Mouse (Mus musculus) ovary, adult 18-20 months (tissue): ENCODE results near the gene Lrrc1.

Experiments used
- DNase-seq: peaks from one replicate; pipeline ENCODE4 v3.0.0; 2022; ENCODE audit warnings: low spot score, mixed read lengths

Gene Lrrc1

GRCm38 (mm10) chr9:77502171-77502547 lies 42.5 kb downstream of the Lrrc1 start:
- DNase-seq, result no peak

DNA sequence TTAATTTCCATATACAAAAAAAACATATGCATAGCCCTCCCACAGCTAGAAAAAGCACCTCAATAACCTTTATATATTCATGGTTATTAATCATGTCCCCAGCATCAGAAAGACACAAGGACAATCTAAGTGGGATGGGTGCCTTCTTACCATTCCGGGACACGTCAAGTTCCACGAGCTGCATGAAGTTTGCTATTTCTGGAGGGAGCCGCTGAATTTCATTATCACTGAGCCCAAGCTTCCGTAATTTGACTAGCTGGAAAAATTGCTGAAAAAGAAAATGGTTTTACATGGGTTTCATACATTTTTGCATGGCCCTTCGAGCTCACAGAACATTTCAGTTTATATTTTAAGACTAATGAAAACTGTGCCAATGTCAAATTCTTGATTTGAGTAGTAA lies 45.6 kb downstream of the Lrrc1 start:
- DNase-seq, result no peak

DNA sequence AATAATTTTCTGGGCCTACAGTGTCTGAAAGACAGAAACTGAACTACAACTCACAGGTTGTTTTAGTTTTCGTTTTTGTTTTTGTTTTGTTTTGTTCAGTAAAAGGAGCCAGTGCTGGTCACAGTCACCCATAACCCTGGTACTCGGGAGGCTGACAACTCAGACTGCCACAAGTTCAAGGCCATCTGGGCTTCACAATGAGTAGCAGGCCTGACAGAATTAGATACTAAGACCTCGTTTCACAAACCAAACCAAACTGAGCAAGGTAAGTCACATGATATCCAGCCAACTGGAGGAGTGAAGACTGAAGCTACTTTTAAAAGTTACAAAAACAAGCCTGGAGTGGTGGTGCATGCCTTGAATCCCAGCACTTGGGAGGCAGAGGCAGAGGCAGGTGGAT lies 46.3 kb downstream of the Lrrc1 start:
- no peak for DNase-seq

GRCm38 (mm10) chr9:77497173-77497572 lies 47.5 kb downstream of the Lrrc1 start:
- DNase-seq, result no peak

DNA sequence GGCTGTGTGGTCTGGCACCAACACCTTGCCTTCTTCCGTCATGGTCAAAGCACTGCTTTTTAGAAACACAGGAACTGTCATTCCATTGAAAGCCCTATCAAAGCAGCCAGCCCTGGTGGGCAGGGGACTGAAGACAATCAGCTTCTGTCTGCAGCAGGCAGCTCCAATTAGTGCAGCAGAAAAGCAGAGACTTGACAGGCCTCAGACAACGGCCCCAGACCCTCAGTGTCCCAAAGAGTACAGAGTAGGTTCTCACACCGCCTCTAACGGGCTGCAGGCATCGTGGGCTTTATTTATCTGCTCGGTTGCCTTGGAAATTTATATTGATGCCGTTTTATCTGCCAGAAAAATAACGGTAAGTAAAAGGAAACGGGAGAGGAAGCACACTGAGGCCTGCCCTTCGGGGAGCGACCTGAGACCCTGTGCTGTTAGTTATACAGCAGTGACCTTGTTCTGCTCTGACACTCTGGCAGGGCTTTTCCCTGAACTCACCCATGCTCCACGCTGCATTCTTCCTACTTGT lies 48.1 kb downstream of the Lrrc1 start:
- DNase-seq, result no peak

GRCm38 (mm10) chr9:77494307-77494706 lies 50.4 kb downstream of the Lrrc1 start:
- no peak for DNase-seq

- DNase-seq, result no peak
Measured at GRCm38 (mm10) chr9:77488611-77489010, 56.1 kb downstream of the Lrrc1 start.

DNA sequence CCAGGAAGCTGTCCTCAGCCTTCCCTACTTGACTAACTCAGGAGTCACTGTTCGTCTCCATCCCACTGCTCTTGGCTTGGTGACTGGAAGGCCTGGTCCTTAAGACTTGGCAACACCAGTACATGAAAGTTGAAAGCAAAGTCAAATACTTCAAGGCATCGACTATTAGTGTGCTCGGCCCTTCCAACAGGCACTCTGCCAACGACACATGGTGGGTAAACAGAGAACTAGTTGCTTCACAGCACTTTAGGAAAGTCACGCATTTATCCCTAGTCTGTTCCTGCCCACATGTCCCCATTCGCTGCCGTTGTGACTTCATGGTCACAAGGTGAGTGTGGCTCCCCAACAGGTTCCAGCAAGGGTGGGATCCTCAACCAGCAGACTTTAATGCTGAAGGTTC lies 57.2 kb downstream of the Lrrc1 start:
- DNase-seq, result no peak

DNA sequence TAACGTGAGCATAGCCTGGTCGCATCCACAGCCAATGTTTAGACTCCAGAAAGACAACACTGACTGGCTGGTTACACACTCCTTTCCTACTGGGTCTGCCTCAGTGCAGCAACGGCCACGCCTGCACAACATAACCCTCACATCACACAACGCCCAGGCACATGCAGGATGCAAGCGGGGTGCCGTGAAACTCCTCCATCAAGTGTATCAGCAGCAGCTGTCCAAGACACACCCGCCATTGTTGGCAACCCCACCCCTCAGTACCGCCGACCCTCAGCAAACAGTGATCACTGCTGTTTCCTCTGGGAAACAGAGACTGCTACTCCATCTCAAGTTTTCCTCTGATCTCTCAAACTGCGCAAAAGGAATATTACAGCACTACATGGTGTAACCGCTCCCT lies 58.8 kb downstream of the Lrrc1 start:
- DNase-seq, result no peak

DNA sequence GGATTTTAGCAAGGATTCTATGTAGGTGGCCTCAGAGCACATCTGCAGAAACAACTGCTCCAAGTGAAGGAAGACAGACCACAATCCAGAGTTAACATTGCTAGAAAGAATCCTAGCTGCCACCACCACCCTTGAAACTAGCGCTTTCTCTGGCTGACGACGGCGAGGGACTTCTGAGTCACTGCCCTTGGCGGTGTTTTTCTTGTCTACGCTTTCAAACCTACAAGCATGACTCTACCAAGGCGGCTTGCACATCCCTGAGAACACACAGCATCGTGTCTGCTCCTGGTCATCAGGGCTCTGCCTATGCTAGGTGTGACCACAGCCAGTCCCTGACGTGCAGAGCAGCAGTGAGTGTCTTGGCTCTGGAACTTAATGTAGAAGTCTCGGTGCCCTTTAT lies 59.9 kb downstream of the Lrrc1 start:
- DNase-seq, result no peak

DNA sequence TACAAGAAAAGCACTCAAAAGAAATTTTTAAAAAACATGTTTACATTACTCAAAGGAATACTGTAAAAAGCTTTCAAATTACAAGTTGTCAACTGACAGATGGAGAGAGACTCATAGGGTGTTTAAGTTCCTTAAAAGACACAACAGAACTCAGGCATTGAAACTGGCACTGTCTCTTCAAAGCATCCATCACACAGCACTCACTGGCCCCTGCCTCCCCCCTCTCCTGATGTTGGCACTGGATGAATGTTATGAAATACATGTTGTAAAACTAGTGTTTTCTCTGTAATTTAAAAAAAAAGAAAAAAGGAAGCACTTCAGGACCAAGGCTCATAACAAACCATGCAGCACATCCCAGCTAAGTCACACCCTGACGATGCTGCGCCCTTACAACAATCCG lies 61.1 kb downstream of the Lrrc1 start:
- DNase-seq, result no peak

DNA sequence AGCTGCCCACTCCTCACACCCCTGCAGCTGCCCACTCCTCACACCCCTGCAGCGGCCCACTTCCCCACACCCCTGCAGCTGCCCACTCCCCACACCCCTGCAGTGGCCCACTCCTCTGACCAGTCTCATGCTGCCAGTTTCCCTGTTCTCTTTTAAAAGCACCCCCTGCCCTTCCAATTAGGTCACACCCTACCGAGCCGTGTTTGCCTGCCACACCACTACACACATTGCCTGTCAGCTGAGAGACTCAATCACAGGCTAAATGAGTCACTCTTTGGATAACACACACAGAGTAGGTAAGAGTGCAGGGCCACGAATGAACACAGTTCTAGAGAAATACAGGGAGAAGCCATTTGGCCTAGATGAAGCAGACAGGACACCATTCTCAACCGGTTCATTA lies 62.4 kb downstream of the Lrrc1 start:
- no peak for DNase-seq

- peak; percentile 80 for DNase-seq
Measured at GRCm38 (mm10) chr9:77481380-77481779, 63.3 kb downstream of the Lrrc1 start.

- DNase-seq, result no peak
Measured at GRCm38 (mm10) chr9:77480574-77481319, 63.9 kb downstream of the Lrrc1 start.

- no peak for DNase-seq
Measured at GRCm38 (mm10) chr9:77480001-77480400, 64.7 kb downstream of the Lrrc1 start.

- DNase-seq, result no peak
Measured at GRCm38 (mm10) chr9:77478166-77478920, 66.3 kb downstream of the Lrrc1 start.

- DNase-seq, result no peak
Measured at GRCm38 (mm10) chr9:77474535-77474934, 70.1 kb downstream of the Lrrc1 start.

DNA sequence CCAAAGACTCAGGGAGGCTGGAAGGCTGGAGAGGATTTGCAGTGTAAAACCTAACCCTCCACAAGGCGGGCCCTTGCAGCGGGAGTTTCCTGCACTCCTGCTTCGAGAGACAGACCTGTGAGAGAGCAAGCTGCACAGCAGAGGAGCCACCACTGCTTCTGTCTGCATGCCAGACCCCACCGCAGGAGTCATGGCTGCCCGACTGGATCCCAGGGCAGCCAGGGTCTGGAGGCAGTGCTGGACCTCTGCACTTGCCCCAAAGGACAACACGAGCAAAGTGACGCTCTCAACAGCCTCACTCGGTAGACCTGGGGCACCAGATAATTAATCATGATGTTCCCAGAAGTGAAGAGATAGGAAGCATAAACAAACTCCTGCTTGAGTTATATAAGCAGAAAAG lies 72.1 kb downstream of the Lrrc1 start:
- no peak for DNase-seq

GRCm38 (mm10) chr9:77471646-77472220 lies 72.9 kb downstream of the Lrrc1 start:
- DNase-seq, result no peak

DNA sequence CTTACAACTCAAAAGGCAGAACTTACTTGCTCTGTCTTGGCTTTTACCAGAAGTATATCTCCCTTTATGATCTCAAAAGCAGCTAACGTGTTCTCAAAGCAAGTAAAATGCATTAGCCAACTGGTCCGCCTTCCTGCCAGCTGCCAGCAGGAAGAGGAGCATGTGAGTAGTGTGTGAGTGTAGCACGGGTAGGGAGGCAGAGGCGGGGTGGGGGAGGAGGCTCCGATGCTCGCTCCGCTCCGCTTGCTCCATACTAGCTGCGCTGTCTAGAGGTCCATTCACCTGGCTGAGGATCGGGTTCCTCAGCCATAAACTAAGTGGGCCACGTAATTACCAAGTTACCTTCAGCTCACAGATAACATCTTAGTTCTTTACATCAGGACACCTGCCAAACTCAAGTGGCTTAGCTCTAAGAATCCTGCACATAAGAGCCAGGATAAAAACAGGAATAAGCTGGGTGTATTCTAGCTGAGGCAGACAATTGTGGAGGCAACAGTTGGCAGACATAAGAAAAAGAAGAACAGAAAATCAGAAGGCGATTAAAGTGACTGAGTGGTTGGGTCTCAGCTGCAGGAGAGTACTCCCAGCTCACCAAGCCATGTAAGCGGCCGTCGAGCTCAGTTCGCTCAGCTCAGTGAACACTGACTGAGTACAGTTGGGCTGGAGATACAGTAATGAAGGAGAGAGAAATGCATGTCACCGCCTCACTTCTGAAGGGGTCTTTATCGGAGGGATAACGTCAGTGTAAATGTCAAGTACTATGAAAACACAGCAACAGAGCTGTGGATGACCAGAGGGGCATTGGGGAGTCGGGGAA lies 74.7 kb downstream of the Lrrc1 start:
- DNase-seq, result no peak

GRCm38 (mm10) chr9:77466926-77467325 lies 77.7 kb downstream of the Lrrc1 start:
- DNase-seq, result no peak

DNA sequence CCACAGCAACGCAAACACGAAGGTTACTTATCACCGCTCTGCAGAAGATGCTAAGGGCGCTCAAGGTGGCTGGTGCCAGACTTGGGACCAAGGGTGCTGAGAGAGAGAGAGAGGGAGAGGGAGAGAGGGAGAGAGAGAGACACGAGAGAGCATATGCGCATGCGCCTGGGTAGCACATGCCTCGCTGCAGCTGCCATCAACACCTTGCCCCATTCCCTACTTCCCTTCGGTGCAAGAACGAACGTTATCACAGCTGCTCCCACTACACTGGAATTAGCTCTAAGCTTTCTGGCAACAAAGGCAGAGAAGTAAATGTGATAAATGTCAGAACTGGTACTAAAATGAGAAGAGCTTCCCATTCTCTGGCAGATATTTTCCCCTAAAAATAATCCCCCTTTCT lies 79.3 kb downstream of the Lrrc1 start:
- no peak for DNase-seq
